Mouse (Mus musculus) myocyte (in vitro differentiated cells): ENCODE results near the gene Alox12b. TPM values are rescaled to one million over a fixed set of nuclear protein-coding genes. Genes with fewer than 3 reads are reported as not detected.

Experiments
- H3K27me3 ChIP-seq: one replicate; pipeline ENCODE4 v1.6.1; 2011; ENCODE audit not compliant: control insufficient read depth, insufficient read depth, insufficient read length
- H3K36me3 ChIP-seq: one replicate; pipeline ENCODE4 v1.6.1; 2011; ENCODE audit not compliant: control insufficient read depth, insufficient read depth
- H3K4me2 ChIP-seq: one replicate; pipeline ENCODE4 v1.6.1; 2011; ENCODE audit warnings: low read depth, control low read depth
- H3K4me3 ChIP-seq: one replicate; pipeline ENCODE4 v1.5.1; 2011; ENCODE audit warnings: mild to moderate bottlenecking, control low read depth, moderate library complexity
- H3K79me2 ChIP-seq: one replicate; pipeline ENCODE4 v1.6.1; 2011; ENCODE audit not compliant: control insufficient read depth, insufficient read depth
- H3ac ChIP-seq: one replicate; pipeline ENCODE4 v1.6.1; 2011; ENCODE audit not compliant: control insufficient read depth, insufficient read length
- CEBPB ChIP-seq: IDR thresholded peaks from 2 replicates; pipeline ENCODE4 v1.6.1; 2011; ENCODE audit warnings: mild to moderate bottlenecking, moderate library complexity; ENCODE audit not compliant: poor library complexity, insufficient read depth, severe bottlenecking
- E2F4 ChIP-seq: IDR thresholded peaks from one replicate; pipeline ENCODE4 v1.6.1; 2011; ENCODE audit warnings: mild to moderate bottlenecking, control low read depth, moderate library complexity; ENCODE audit not compliant: insufficient read depth
- MAX ChIP-seq: IDR thresholded peaks from one replicate; pipeline ENCODE4 v1.6.1; 2011; ENCODE audit warnings: low read depth, mild to moderate bottlenecking, control low read depth
- MYOD1 ChIP-seq, 3 experiments: IDR thresholded peaks; one replicate each; pipeline ENCODE4 v1.6.1; 2011; ENCODE audit warnings: control low read depth in 2 of 3, low read depth in 2 of 3, mild to moderate bottlenecking in 2 of 3, moderate library complexity in 1 of 3; ENCODE audit not compliant: insufficient read length in 2 of 3, control insufficient read depth in 1 of 3
- MYOG ChIP-seq, 3 experiments: IDR thresholded peaks; one replicate each; pipeline ENCODE4 v1.6.1; 2011; ENCODE audit warnings: control low read depth in 2 of 3, low read depth in 2 of 3, mild to moderate bottlenecking in 2 of 3; ENCODE audit not compliant: insufficient read length in 2 of 3, control insufficient read depth in 1 of 3, insufficient read depth in 1 of 3
- POLR2A ChIP-seq: IDR thresholded peaks from one replicate; pipeline ENCODE4 v1.6.1; 2011; ENCODE audit warnings: low read depth, mild to moderate bottlenecking, control low read depth, moderate library complexity; ENCODE audit not compliant: insufficient read length
- POLR2AphosphoS2 ChIP-seq: IDR thresholded peaks from one replicate; pipeline ENCODE4 v1.6.1; 2011; ENCODE audit warnings: low read depth, control low read depth; ENCODE audit not compliant: insufficient read length
- REST ChIP-seq: IDR thresholded peaks from one replicate; pipeline ENCODE4 v1.6.1; 2011; ENCODE audit warnings: mild to moderate bottlenecking, control low read depth, moderate library complexity; ENCODE audit not compliant: insufficient read depth, insufficient read length
- SRF ChIP-seq: IDR thresholded peaks from one replicate; pipeline ENCODE4 v1.6.1; 2011; ENCODE audit warnings: low read depth; ENCODE audit not compliant: control insufficient read depth, insufficient read length
- TCF12 ChIP-seq: IDR thresholded peaks from one replicate; pipeline ENCODE4 v1.6.1; 2011; ENCODE audit warnings: mild to moderate bottlenecking, control low read depth; ENCODE audit not compliant: poor library complexity, insufficient read depth, severe bottlenecking
- TCF3 ChIP-seq: IDR thresholded peaks from one replicate; pipeline ENCODE4 v1.6.1; 2011; ENCODE audit warnings: low read depth, control low read depth; ENCODE audit not compliant: insufficient read length
- USF1 ChIP-seq: IDR thresholded peaks from one replicate; pipeline ENCODE4 v1.6.1; 2011; ENCODE audit warnings: low read depth, mild to moderate bottlenecking, control low read depth, moderate library complexity
- polyA plus RNA-seq: library from polyadenylated mRNA; unstranded; fragments of >200 nt; fragmentation: generic; extraction: Trizol; gene quantifications from one replicate; pipeline ENCODE4 v1.2.1, GENCODE M21; 2012; ENCODE audit warnings: missing spikeins

Alox12b gene
- polyA plus RNA-seq, 1 experiment: not detected

DNA sequence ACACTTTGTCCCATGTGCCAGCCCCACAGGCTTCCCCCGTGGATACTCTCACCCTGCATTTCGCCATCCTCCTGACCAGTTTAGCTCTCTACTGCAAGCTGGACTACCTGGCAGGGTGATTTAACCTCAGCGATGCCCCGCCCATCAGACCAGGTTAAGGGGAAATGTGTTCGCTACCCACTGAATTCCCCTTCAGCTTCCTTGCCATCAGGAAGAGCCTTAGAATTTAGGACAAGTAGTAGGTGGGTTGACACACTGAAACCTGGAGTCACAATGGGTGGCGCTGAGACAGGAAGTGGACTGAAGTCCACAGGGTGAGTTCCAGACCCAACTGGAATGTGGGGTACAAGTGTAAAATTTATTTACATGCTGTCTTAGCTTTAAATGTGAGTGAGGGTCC is 41.0 kb downstream of the Alox12b start, which contains the start of gene Alox8:
Gene Alox8, minus strand, starts transcription at position 101 of the 400 bp plus-strand sequence.
- no peak for TF ChIP-seq REST
- TF ChIP-seq MYOG (IDR thresholded peaks at IDR 0.05; ENCODE audit: control insufficient read depth in 1 of 3, insufficient read depth in 1 of 3, insufficient read length in 2 of 3, low read depth in 2 of 3): no peak
- no peak for TF ChIP-seq E2F4
- TF ChIP-seq POLR2AphosphoS2: no peak
- TF ChIP-seq TCF3: no peak
- TF ChIP-seq CEBPB: no peak
- TF ChIP-seq MYOD1 (IDR thresholded peaks at IDR 0.05; ENCODE audit: control insufficient read depth in 1 of 3, insufficient read length in 2 of 3, low read depth in 2 of 3): no peak
- TF ChIP-seq POLR2A: no peak
- no peak for TF ChIP-seq SRF
- TF ChIP-seq MAX: no peak
- no peak for TF ChIP-seq USF1
- TF ChIP-seq TCF12: no peak
- peaks cover 50% of the 10 kb centered on the region for H3K27me3 ChIP-seq
- H3ac ChIP-seq: no peak within 1 kb of the TSS
- no peak within 1 kb of the TSS for H3K4me2 ChIP-seq
- H3K79me2 ChIP-seq: no peaks in the 10 kb centered on the region
- H3K36me3 ChIP-seq: no peaks in the 10 kb centered on the region
- H3K4me3 ChIP-seq: no peak within 1 kb of the TSS

DNA sequence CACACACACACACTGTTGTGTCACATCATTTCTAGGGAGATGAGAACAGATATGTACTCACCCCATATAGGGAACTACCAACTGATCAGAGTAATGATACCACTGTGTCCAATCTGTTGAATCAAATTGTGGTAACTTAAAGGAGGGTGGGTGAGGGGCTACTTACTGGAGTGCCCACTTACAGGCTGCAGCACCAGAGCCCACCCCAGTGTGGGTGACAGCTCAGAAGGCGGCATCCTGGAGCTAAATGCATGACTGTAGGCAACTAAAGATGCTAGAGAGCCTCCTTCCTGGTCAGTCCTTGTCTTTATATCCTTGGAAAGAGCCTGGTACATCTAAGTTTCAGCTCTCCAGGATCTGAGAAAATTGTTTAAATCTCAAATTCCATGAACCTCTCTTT is 42.5 kb downstream of the Alox12b start:
- H3K79me2 ChIP-seq: no peaks in the 10 kb centered on the region
- no peak overlapping the region for H3ac ChIP-seq
- no peak overlapping the region for H3K4me3 ChIP-seq
- no peak for TF ChIP-seq E2F4
- TF ChIP-seq MAX: no peak
- no peak for TF ChIP-seq POLR2AphosphoS2
- no peak for TF ChIP-seq MYOG (IDR thresholded peaks at IDR 0.05; ENCODE audit: control insufficient read depth in 1 of 3, insufficient read depth in 1 of 3, insufficient read length in 2 of 3, low read depth in 2 of 3)
- TF ChIP-seq CEBPB: no peak
- no peak for TF ChIP-seq MYOD1 (IDR thresholded peaks at IDR 0.05; ENCODE audit: control insufficient read depth in 1 of 3, insufficient read length in 2 of 3, low read depth in 2 of 3)
- TF ChIP-seq TCF3: no peak
- no peak for TF ChIP-seq USF1
- TF ChIP-seq REST: no peak
- no peak for TF ChIP-seq SRF
- no peak overlapping the region for H3K4me2 ChIP-seq
- H3K36me3 ChIP-seq: no peaks in the 10 kb centered on the region
- H3K27me3 ChIP-seq: peaks cover 65% of the 10 kb centered on the region

DNA sequence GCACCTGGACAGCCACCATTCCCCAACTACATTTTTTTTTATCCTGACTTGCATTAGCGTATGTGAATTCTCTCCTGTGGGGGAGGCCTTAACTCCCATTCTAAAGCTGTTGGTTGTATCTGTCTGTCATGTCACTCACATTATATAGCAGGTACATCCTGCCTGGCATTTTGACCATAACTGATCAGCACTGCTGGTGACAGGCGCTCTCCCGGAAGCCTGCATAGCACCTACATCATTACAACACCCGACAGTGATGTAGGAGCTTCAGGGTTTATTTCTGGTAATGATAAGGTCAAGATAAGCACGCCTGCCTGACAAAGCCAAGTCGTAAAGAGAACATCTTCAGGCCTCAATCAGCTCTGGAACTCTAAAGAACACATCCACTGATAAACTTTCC is 43.4 kb downstream of the Alox12b start:
- no peak overlapping the region for H3ac ChIP-seq
- no peak for TF ChIP-seq TCF3
- no peak for TF ChIP-seq E2F4
- TF ChIP-seq SRF: no peak
- TF ChIP-seq MYOD1 (IDR thresholded peaks at IDR 0.05; ENCODE audit: control insufficient read depth in 1 of 3, insufficient read length in 2 of 3, low read depth in 2 of 3): no peak
- no peak for TF ChIP-seq CEBPB
- TF ChIP-seq REST: no peak
- no peak for TF ChIP-seq POLR2A
- no peak for TF ChIP-seq USF1
- no peak for TF ChIP-seq TCF12
- TF ChIP-seq MAX: no peak
- TF ChIP-seq MYOG (IDR thresholded peaks at IDR 0.05; ENCODE audit: control insufficient read depth in 1 of 3, insufficient read depth in 1 of 3, insufficient read length in 2 of 3, low read depth in 2 of 3): no peak
- TF ChIP-seq POLR2AphosphoS2: no peak
- H3K36me3 ChIP-seq: no peaks in the 10 kb centered on the region
- no peak overlapping the region for H3K4me3 ChIP-seq
- H3K4me2 ChIP-seq: no peak overlapping the region
- peaks cover 73% of the 10 kb centered on the region for H3K27me3 ChIP-seq
- no peaks in the 10 kb centered on the region for H3K79me2 ChIP-seq

DNA sequence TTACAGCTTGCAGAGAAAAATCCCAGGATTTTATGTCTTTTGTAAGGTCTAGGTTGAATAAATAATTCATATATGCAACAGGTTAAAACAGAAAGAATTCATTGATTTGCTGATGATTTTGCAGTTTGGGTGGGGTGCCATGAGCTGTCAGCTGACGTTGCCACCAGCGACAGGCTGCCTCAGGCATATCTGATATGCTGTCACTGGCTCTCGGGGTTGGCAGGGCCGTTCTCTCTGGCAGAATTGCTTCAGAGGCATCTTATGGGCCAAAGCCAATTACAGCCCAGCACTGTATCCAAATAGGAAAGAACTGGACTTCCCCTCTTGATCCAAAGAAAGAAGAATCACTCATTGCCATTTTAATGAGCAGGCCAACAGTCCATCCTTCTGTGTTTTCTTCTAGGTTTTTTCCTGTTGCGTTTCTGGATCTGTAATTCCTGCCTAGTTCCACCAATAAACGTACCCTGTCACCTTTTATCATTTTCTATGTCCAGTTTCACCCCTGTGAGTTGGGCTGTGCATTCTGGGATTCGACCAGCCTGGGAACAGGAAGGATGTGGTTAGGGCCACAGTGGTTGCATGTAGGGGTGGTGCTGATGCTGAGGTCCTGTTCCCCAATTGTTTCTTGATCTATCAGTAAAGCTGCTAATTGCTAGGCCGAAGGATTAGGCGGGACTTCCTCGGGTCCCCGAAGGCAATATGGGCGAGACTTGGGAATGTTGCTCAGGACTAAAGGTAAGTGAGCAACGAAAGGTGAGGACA is 45.9 kb downstream of the Alox12b start:
- Histone ChIP-seq H3K4me2 (no peak overlapping the region), H3K36me3 (no peaks in the 10 kb centered on the region), H3K27me3 (peaks cover 80% of the 10 kb centered on the region), H3K79me2 (no peaks in the 10 kb centered on the region), H3ac (no peak overlapping the region), H3K4me3 (no peak overlapping the region)
- TF ChIP-seq MYOG (IDR thresholded peaks at IDR 0.05; ENCODE audit: control insufficient read depth in 1 of 3, insufficient read depth in 1 of 3, insufficient read length in 2 of 3, low read depth in 2 of 3) (no peak), TCF12 (no peak), SRF (no peak), POLR2AphosphoS2 (no peak), POLR2A (no peak), TCF3 (no peak), MAX (no peak), USF1 (no peak), REST (no peak), MYOD1 (IDR thresholded peaks at IDR 0.05; ENCODE audit: control insufficient read depth in 1 of 3, insufficient read length in 2 of 3, low read depth in 2 of 3) (no peak), CEBPB (no peak), E2F4 (no peak)
